Mouse (Mus musculus) neural tube, embryonic 10.5 days (tissue): ENCODE measurements around the gene Ryr2.
"Not testable (repeated sequence)": the region's sequence is repeated elsewhere in the genome, so short reads cannot be mapped to it uniquely, and the experiment has no call there.

Experiments used
- DNase-seq: peaks from one replicate; pipeline ENCODE4 v3.0.0-alpha.2; 2017; ENCODE audit warnings: low spot score; ENCODE audit errors: extremely low spot score

The Ryr2 gene

GRCm38 (mm10) chr13:11549644-11550043 is 557.1 kb downstream of the Ryr2 start:
- no peak for DNase-seq

- not testable (repeated sequence) for DNase-seq
Measured at GRCm38 (mm10) chr13:11549136-11549535, 557.6 kb downstream of the Ryr2 start.

- DNase-seq: peak; percentile 15
Measured at GRCm38 (mm10) chr13:11545841-11546240, 560.9 kb downstream of the Ryr2 start.

- DNase-seq: no peak
Measured at GRCm38 (mm10) chr13:11542546-11542945, 564.2 kb downstream of the Ryr2 start.

- no peak for DNase-seq
Measured at GRCm38 (mm10) chr13:11536851-11537250, 569.9 kb downstream of the Ryr2 start.

- no peak for DNase-seq
Measured at GRCm38 (mm10) chr13:11535874-11536273, 570.9 kb downstream of the Ryr2 start.

GRCm38 (mm10) chr13:11533265-11533664 is 573.5 kb downstream of the Ryr2 start:
- no peak for DNase-seq

- no peak for DNase-seq
Measured at GRCm38 (mm10) chr13:11532014-11532890, 574.5 kb downstream of the Ryr2 start.

- DNase-seq: no peak
Measured at GRCm38 (mm10) chr13:11523612-11524011, 583.1 kb downstream of the Ryr2 start.

- DNase-seq: no peak
Measured at GRCm38 (mm10) chr13:11520765-11521164, 586.0 kb downstream of the Ryr2 start.

GRCm38 (mm10) chr13:11511540-11512177 is 595.1 kb downstream of the Ryr2 start:
- DNase-seq: no peak
